Mouse (Mus musculus): ENCODE data around the gene Pxn. TPM values are rescaled to one million over a fixed set of nuclear protein-coding genes. Genes with fewer than 3 reads are reported as not detected.

Pxn gene
- polyA plus RNA-seq (2014; fragmentation: Illumina TruSeq; extraction: RNeasy Lipid Tissue Mini Kit (QIAGEN cat#74804); ENCODE audit: low read depth, low replicate concordance): 39.8 TPM

GRCm38 (mm10) chr5:115506454-115507201 is at the start of gene Pxn:
Gene Pxn (plus strand): TSS chr5:115506676.

GRCm38 (mm10) chr5:115465642-115466420 is 40.6 kb upstream of the Pxn start, which contains the start of gene Pla2g1b:
Gene Pla2g1b (plus strand): TSS chr5:115466262.

GRCm38 (mm10) chr5:115483947-115484920 is 22.2 kb upstream of the Pxn start, which contains the start of gene Sirt4:
Gene Sirt4 (minus strand): TSS chr5:115484725.

GRCm38 (mm10) chr5:115559237-115560101 is 53.0 kb downstream of the Pxn start, which contains the start of gene Rplp0:
Gene Rplp0 (plus strand): TSS chr5:115559467.

DNA sequence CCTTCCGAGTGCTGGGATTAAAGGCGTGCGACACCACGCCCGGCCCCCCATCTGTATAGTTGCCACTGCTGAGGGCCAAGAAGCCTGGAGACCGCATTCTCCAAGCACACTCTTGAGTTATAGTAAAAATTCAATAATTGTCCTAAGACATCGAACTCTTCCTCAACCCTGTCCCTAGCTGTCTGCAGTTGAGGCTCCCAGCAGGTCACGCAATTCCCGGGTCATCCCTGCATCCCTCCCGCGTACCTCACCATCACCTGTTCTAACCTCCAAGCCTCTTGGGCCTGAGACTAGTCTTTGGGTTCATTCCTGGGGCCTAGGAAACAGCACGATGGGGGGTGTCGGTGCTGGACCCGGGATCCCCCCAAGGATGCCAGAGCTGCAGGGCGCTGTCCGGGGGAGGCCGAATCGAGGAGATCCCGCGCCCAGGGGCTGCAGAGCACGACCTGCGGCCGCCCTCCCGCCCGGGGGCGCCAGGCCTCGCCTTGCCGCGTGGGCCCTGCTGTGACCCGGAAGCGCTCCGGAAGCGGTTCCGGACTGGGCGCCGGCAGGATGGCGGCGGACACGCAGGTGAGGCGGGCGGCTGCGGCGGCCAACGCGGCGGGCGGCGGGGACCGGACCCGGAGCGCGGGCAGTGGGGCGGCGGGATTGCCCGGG is 58.4 kb downstream of the Pxn start, which contains the start of gene Gcn1l1:
TSS of gene Gcn1l1 (plus strand) at position 518 of the 657 bp plus-strand sequence.

Other genes starting within 250 kb of the Pxn start
- gene Rnf10, start 233.8 kb upstream of the Pxn start, polyA plus RNA-seq (2014; fragmentation: Illumina TruSeq; extraction: RNeasy Lipid Tissue Mini Kit (QIAGEN cat#74804); ENCODE audit: low read depth, low replicate concordance): 267 TPM
- 119 TPM for gene Coq5, start 227.0 kb upstream of the Pxn start, polyA plus RNA-seq (2014; fragmentation: Illumina TruSeq; extraction: RNeasy Lipid Tissue Mini Kit (QIAGEN cat#74804); ENCODE audit: low read depth, low replicate concordance)
- gene Dynll1, start 205.7 kb upstream of the Pxn start, polyA plus RNA-seq (2014; fragmentation: Illumina TruSeq; extraction: RNeasy Lipid Tissue Mini Kit (QIAGEN cat#74804); ENCODE audit: low read depth, low replicate concordance): 76.2 TPM
- gene Srsf9, start 179.5 kb upstream of the Pxn start, polyA plus RNA-seq (2014; fragmentation: Illumina TruSeq; extraction: RNeasy Lipid Tissue Mini Kit (QIAGEN cat#74804); ENCODE audit: low read depth, low replicate concordance): 20.9 TPM
- 27.9 TPM for gene Gatc, start 165.5 kb upstream of the Pxn start, polyA plus RNA-seq (2014; fragmentation: Illumina TruSeq; extraction: RNeasy Lipid Tissue Mini Kit (QIAGEN cat#74804); ENCODE audit: low read depth, low replicate concordance)
- gene Triap1, start 165.5 kb upstream of the Pxn start, polyA plus RNA-seq (2014; fragmentation: Illumina TruSeq; extraction: RNeasy Lipid Tissue Mini Kit (QIAGEN cat#74804); ENCODE audit: low read depth, low replicate concordance): 33.4 TPM
- gene Cox6a1, start 157.7 kb upstream of the Pxn start, polyA plus RNA-seq (2014; fragmentation: Illumina TruSeq; extraction: RNeasy Lipid Tissue Mini Kit (QIAGEN cat#74804); ENCODE audit: low read depth, low replicate concordance): 301 TPM
- 0.39 TPM for gene Msi1, start 77.1 kb upstream of the Pxn start, polyA plus RNA-seq (2014; fragmentation: Illumina TruSeq; extraction: RNeasy Lipid Tissue Mini Kit (QIAGEN cat#74804); ENCODE audit: low read depth, low replicate concordance)
- gene Pla2g1b, start 40.4 kb upstream of the Pxn start, polyA plus RNA-seq (2014; fragmentation: Illumina TruSeq; extraction: RNeasy Lipid Tissue Mini Kit (QIAGEN cat#74804); ENCODE audit: low read depth, low replicate concordance): not detected
- 27.2 TPM for gene Sirt4, start 22.0 kb upstream of the Pxn start, polyA plus RNA-seq (2014; fragmentation: Illumina TruSeq; extraction: RNeasy Lipid Tissue Mini Kit (QIAGEN cat#74804); ENCODE audit: low read depth, low replicate concordance)
- 1,068 TPM for gene Rplp0, start 52.8 kb downstream of the Pxn start, polyA plus RNA-seq (2014; fragmentation: Illumina TruSeq; extraction: RNeasy Lipid Tissue Mini Kit (QIAGEN cat#74804); ENCODE audit: low read depth, low replicate concordance)
- gene Gcn1l1, start 58.6 kb downstream of the Pxn start, polyA plus RNA-seq (2014; fragmentation: Illumina TruSeq; extraction: RNeasy Lipid Tissue Mini Kit (QIAGEN cat#74804); ENCODE audit: low read depth, low replicate concordance): 26.4 TPM
- gene Rab35, start 125.2 kb downstream of the Pxn start, polyA plus RNA-seq (2014; fragmentation: Illumina TruSeq; extraction: RNeasy Lipid Tissue Mini Kit (QIAGEN cat#74804); ENCODE audit: low read depth, low replicate concordance): 35.5 TPM
- gene Bicdl1, start 224.9 kb downstream of the Pxn start, polyA plus RNA-seq (2014; fragmentation: Illumina TruSeq; extraction: RNeasy Lipid Tissue Mini Kit (QIAGEN cat#74804); ENCODE audit: low read depth, low replicate concordance): 7.1 TPM